Mouse (Mus musculus) right cerebral cortex, postnatal 25 days (tissue): Measurements from ENCODE around the gene Cdh26.

Experiments used
- DNase-seq: peaks from one replicate; pipeline ENCODE4 v3.0.0; 2022

Gene Cdh26

GRCm38 (mm10) chr2:178450236-178450635 is 19.9 kb downstream of the Cdh26 start:
- no peak for DNase-seq

GRCm38 (mm10) chr2:178450961-178451360 is 20.6 kb downstream of the Cdh26 start:
- DNase-seq, result no peak

- DNase-seq, result peak; percentile 7
These were observed 24.6 kb downstream of the Cdh26 start for GRCm38 (mm10) chr2:178454664-178455516.

GRCm38 (mm10) chr2:178457414-178457813 is 27.1 kb downstream of the Cdh26 start:
- DNase-seq, result no peak

- DNase-seq, result no peak
These were observed 30.0 kb downstream of the Cdh26 start for GRCm38 (mm10) chr2:178460353-178460752.

- DNase-seq, result no peak
These were observed 41.5 kb downstream of the Cdh26 start for GRCm38 (mm10) chr2:178471546-178472480.

GRCm38 (mm10) chr2:178473916-178474315 is 43.6 kb downstream of the Cdh26 start:
- DNase-seq, result no peak

- DNase-seq, result peak; percentile 18
These were observed 46.9 kb downstream of the Cdh26 start for GRCm38 (mm10) chr2:178477228-178477627.

- no peak for DNase-seq
These were observed 48.7 kb downstream of the Cdh26 start for GRCm38 (mm10) chr2:178479011-178479410.

- no peak for DNase-seq
These were observed 50.6 kb downstream of the Cdh26 start for GRCm38 (mm10) chr2:178480932-178481331.

- DNase-seq, result no peak
These were observed 53.1 kb downstream of the Cdh26 start for GRCm38 (mm10) chr2:178483462-178483861.

- no peak for DNase-seq
These were observed 57.9 kb downstream of the Cdh26 start for GRCm38 (mm10) chr2:178488276-178488675.

GRCm38 (mm10) chr2:178490245-178490920 is 60.1 kb downstream of the Cdh26 start:
- no peak for DNase-seq

- DNase-seq, result no peak
These were observed 63.7 kb downstream of the Cdh26 start for GRCm38 (mm10) chr2:178494066-178494465.

GRCm38 (mm10) chr2:178495816-178496215 is 65.5 kb downstream of the Cdh26 start:
- no peak for DNase-seq

- no peak for DNase-seq
These were observed 67.6 kb downstream of the Cdh26 start for GRCm38 (mm10) chr2:178497900-178498299.

- no peak for DNase-seq
These were observed 68.1 kb downstream of the Cdh26 start for GRCm38 (mm10) chr2:178498409-178498808.

GRCm38 (mm10) chr2:178502469-178502868 is 72.1 kb downstream of the Cdh26 start:
- DNase-seq, result no peak

- no peak for DNase-seq
These were observed 75.7 kb downstream of the Cdh26 start for GRCm38 (mm10) chr2:178506056-178506455.

GRCm38 (mm10) chr2:178507379-178508014 is 77.2 kb downstream of the Cdh26 start:
- DNase-seq, result peak; percentile 67

- no peak for DNase-seq
These were observed 77.9 kb downstream of the Cdh26 start for GRCm38 (mm10) chr2:178508279-178508678.

- DNase-seq, result no peak
These were observed 82.7 kb downstream of the Cdh26 start for GRCm38 (mm10) chr2:178513043-178513442.
